Mouse (Mus musculus): ENCODE data around the gene Ssbp3. TPM values are rescaled to one million over a fixed set of nuclear protein-coding genes. Genes with fewer than 3 reads are reported as not detected.

Gene Ssbp3
- polyA plus RNA-seq, 1 experiment from 2014 or later, result 81.5 TPM

- no peak overlapping the region for H3K4me3 ChIP-seq (ENCODE audit: low read length)
- H3K36me3 ChIP-seq (ENCODE audit: control insufficient read depth, insufficient read depth, low read length), result peaks cover 84% of the 10 kb centered on the region
- no peaks in the 10 kb centered on the region for H3K27me3 ChIP-seq (ENCODE audit: control insufficient read depth, insufficient read depth, low read length)
- H3K4me2 ChIP-seq (replicated peaks; ENCODE audit: low read depth, low read length), result no peak overlapping the region
- H3K27ac ChIP-seq (ENCODE audit: low read depth, low read length), result no peak overlapping the region
- no peak for ATAC-seq (ENCODE audit: low FRiP score, low TSS enrichment)
- H3K4me1 ChIP-seq (ENCODE audit: control insufficient read depth, insufficient read depth, low read length), result no peaks in the 10 kb centered on the region
- WGBS, result 95% methylated on average over 2 of the region's 2 CpGs
- H3K9ac ChIP-seq (ENCODE audit: low read depth, low read length), result no peak overlapping the region
- no peaks in the 10 kb centered on the region for H3K9me3 ChIP-seq (ENCODE audit: control insufficient read depth, low read length)
Observed at GRCm38 (mm10) chr4:107036985-107037384, 126.5 kb downstream of the Ssbp3 start.

- H3K36me3 ChIP-seq (ENCODE audit: control insufficient read depth, insufficient read depth, low read length), result peaks cover 78% of the 10 kb centered on the region
- no peaks in the 10 kb centered on the region for H3K27me3 ChIP-seq (ENCODE audit: control insufficient read depth, insufficient read depth, low read length)
- ATAC-seq (ENCODE audit: low FRiP score, low TSS enrichment), result no peak
- H3K4me3 ChIP-seq (ENCODE audit: low read length), result no peak overlapping the region
- no peak overlapping the region for H3K9ac ChIP-seq (ENCODE audit: low read depth, low read length)
- no peak overlapping the region for H3K4me2 ChIP-seq (replicated peaks; ENCODE audit: low read depth, low read length)
- H3K9me3 ChIP-seq (ENCODE audit: control insufficient read depth, low read length), result no peaks in the 10 kb centered on the region
- WGBS, result 87% methylated on average over 4 of the region's 4 CpGs
- H3K27ac ChIP-seq (ENCODE audit: low read depth, low read length), result no peak overlapping the region
- no peaks in the 10 kb centered on the region for H3K4me1 ChIP-seq (ENCODE audit: control insufficient read depth, insufficient read depth, low read length)
Observed at GRCm38 (mm10) chr4:107038303-107038702, 127.8 kb downstream of the Ssbp3 start.

GRCm38 (mm10) chr4:107039270-107039669, 128.8 kb downstream of the Ssbp3 start:
- no peak overlapping the region for H3K27ac ChIP-seq (ENCODE audit: low read depth, low read length)
- no peak overlapping the region for H3K4me2 ChIP-seq (replicated peaks; ENCODE audit: low read depth, low read length)
- no peak overlapping the region for H3K9ac ChIP-seq (ENCODE audit: low read depth, low read length)
- ATAC-seq (ENCODE audit: low FRiP score, low TSS enrichment), result no peak
- H3K36me3 ChIP-seq (ENCODE audit: control insufficient read depth, insufficient read depth, low read length), result peaks cover 77% of the 10 kb centered on the region
- no peak overlapping the region for H3K4me3 ChIP-seq (ENCODE audit: low read length)
- H3K9me3 ChIP-seq (ENCODE audit: control insufficient read depth, low read length), result no peaks in the 10 kb centered on the region
- H3K4me1 ChIP-seq (ENCODE audit: control insufficient read depth, insufficient read depth, low read length), result no peaks in the 10 kb centered on the region
- 89% methylated on average over 8 of the region's 8 CpGs for WGBS
- no peaks in the 10 kb centered on the region for H3K27me3 ChIP-seq (ENCODE audit: control insufficient read depth, insufficient read depth, low read length)

- no peak overlapping the region for H3K9ac ChIP-seq (ENCODE audit: low read depth, low read length)
- no peak overlapping the region for H3K4me2 ChIP-seq (replicated peaks; ENCODE audit: low read depth, low read length)
- ATAC-seq (ENCODE audit: low FRiP score, low TSS enrichment), result no peak
- no peak overlapping the region for H3K4me3 ChIP-seq (ENCODE audit: low read length)
- WGBS, result 93% methylated on average over 6 of the region's 6 CpGs
- H3K36me3 ChIP-seq (ENCODE audit: control insufficient read depth, insufficient read depth, low read length), result peaks cover 84% of the 10 kb centered on the region
- no peaks in the 10 kb centered on the region for H3K27me3 ChIP-seq (ENCODE audit: control insufficient read depth, insufficient read depth, low read length)
- H3K4me1 ChIP-seq (ENCODE audit: control insufficient read depth, insufficient read depth, low read length), result no peaks in the 10 kb centered on the region
- no peak overlapping the region for H3K27ac ChIP-seq (ENCODE audit: low read depth, low read length)
- no peaks in the 10 kb centered on the region for H3K9me3 ChIP-seq (ENCODE audit: control insufficient read depth, low read length)
Observed at GRCm38 (mm10) chr4:107042304-107042703, 131.8 kb downstream of the Ssbp3 start.

- no peaks in the 10 kb centered on the region for H3K27me3 ChIP-seq (ENCODE audit: control insufficient read depth, insufficient read depth, low read length)
- ATAC-seq (ENCODE audit: low FRiP score, low TSS enrichment), result no peak
- H3K4me3 ChIP-seq (ENCODE audit: low read length), result no peak overlapping the region
- H3K9ac ChIP-seq (ENCODE audit: low read depth, low read length), result no peak overlapping the region
- no peak overlapping the region for H3K4me2 ChIP-seq (replicated peaks; ENCODE audit: low read depth, low read length)
- H3K9me3 ChIP-seq (ENCODE audit: control insufficient read depth, low read length), result no peaks in the 10 kb centered on the region
- H3K27ac ChIP-seq (ENCODE audit: low read depth, low read length), result no peak overlapping the region
- H3K36me3 ChIP-seq (ENCODE audit: control insufficient read depth, insufficient read depth, low read length), result peaks cover 75% of the 10 kb centered on the region
- over 99% methylated on average over 13 of the region's 13 CpGs for WGBS
- no peaks in the 10 kb centered on the region for H3K4me1 ChIP-seq (ENCODE audit: control insufficient read depth, insufficient read depth, low read length)
Observed at GRCm38 (mm10) chr4:107045188-107045587, 134.7 kb downstream of the Ssbp3 start.

- Histone ChIP-seq H3K4me3 (ENCODE audit: low read length) (no peak overlapping the region), H3K9me3 (ENCODE audit: control insufficient read depth, low read length) (no peaks in the 10 kb centered on the region), H3K27ac (ENCODE audit: low read depth, low read length) (no peak overlapping the region), H3K36me3 (ENCODE audit: control insufficient read depth, insufficient read depth, low read length) (peaks cover 55% of the 10 kb centered on the region), H3K27me3 (ENCODE audit: control insufficient read depth, insufficient read depth, low read length) (no peaks in the 10 kb centered on the region), H3K9ac (ENCODE audit: low read depth, low read length) (no peak overlapping the region), H3K4me2 (replicated peaks; ENCODE audit: low read depth, low read length) (no peak overlapping the region), H3K4me1 (ENCODE audit: control insufficient read depth, insufficient read depth, low read length) (no peaks in the 10 kb centered on the region)
- 88% methylated on average over 5 of the region's 5 CpGs for WGBS
- no peak for ATAC-seq (ENCODE audit: low FRiP score, low TSS enrichment)
Observed at GRCm38 (mm10) chr4:107047806-107048205, 137.3 kb downstream of the Ssbp3 start.

- Histone ChIP-seq H3K27ac (ENCODE audit: low read depth, low read length) (no peak overlapping the region), H3K4me1 (ENCODE audit: control insufficient read depth, insufficient read depth, low read length) (no peaks in the 10 kb centered on the region), H3K4me3 (ENCODE audit: low read length) (no peak overlapping the region), H3K9me3 (ENCODE audit: control insufficient read depth, low read length) (no peaks in the 10 kb centered on the region), H3K4me2 (replicated peaks; ENCODE audit: low read depth, low read length) (no peak overlapping the region), H3K9ac (ENCODE audit: low read depth, low read length) (no peak overlapping the region), H3K36me3 (ENCODE audit: control insufficient read depth, insufficient read depth, low read length) (peaks cover 50% of the 10 kb centered on the region), H3K27me3 (ENCODE audit: control insufficient read depth, insufficient read depth, low read length) (no peaks in the 10 kb centered on the region)
- no peak for ATAC-seq (ENCODE audit: low FRiP score, low TSS enrichment)
- WGBS, result 94% methylated on average over 11 of the region's 11 CpGs
Observed at GRCm38 (mm10) chr4:107048568-107049162, 138.2 kb downstream of the Ssbp3 start.

- WGBS, result 70% methylated on average over 4 of the region's 4 CpGs
- Histone ChIP-seq H3K9me3 (ENCODE audit: control insufficient read depth, low read length) (no peaks in the 10 kb centered on the region), H3K4me3 (ENCODE audit: low read length) (no peak overlapping the region), H3K9ac (ENCODE audit: low read depth, low read length) (no peak overlapping the region), H3K4me1 (ENCODE audit: control insufficient read depth, insufficient read depth, low read length) (no peaks in the 10 kb centered on the region), H3K4me2 (replicated peaks; ENCODE audit: low read depth, low read length) (no peak overlapping the region), H3K27me3 (ENCODE audit: control insufficient read depth, insufficient read depth, low read length) (no peaks in the 10 kb centered on the region), H3K27ac (ENCODE audit: low read depth, low read length) (no peak overlapping the region), H3K36me3 (ENCODE audit: control insufficient read depth, insufficient read depth, low read length) (peaks cover 37% of the 10 kb centered on the region)
- ATAC-seq (ENCODE audit: low FRiP score, low TSS enrichment), result no peak
Observed at GRCm38 (mm10) chr4:107051889-107052288, 141.4 kb downstream of the Ssbp3 start.

GRCm38 (mm10) chr4:107052962-107053553, 142.6 kb downstream of the Ssbp3 start:
- H3K9ac ChIP-seq (ENCODE audit: low read depth, low read length), result no peak overlapping the region
- no peak for ATAC-seq (ENCODE audit: low FRiP score, low TSS enrichment)
- no peak overlapping the region for H3K4me2 ChIP-seq (replicated peaks; ENCODE audit: low read depth, low read length)
- no peak overlapping the region for H3K27ac ChIP-seq (ENCODE audit: low read depth, low read length)
- H3K36me3 ChIP-seq (ENCODE audit: control insufficient read depth, insufficient read depth, low read length), result peaks cover 37% of the 10 kb centered on the region
- H3K9me3 ChIP-seq (ENCODE audit: control insufficient read depth, low read length), result no peaks in the 10 kb centered on the region
- H3K4me3 ChIP-seq (ENCODE audit: low read length), result no peak overlapping the region
- 56% methylated on average over 5 of the region's 5 CpGs for WGBS
- no peaks in the 10 kb centered on the region for H3K4me1 ChIP-seq (ENCODE audit: control insufficient read depth, insufficient read depth, low read length)
- no peaks in the 10 kb centered on the region for H3K27me3 ChIP-seq (ENCODE audit: control insufficient read depth, insufficient read depth, low read length)
